In genomic region chr10:75936909-75937667, GRCm38 (mm10) we compare ENCODE assay signal across 8 mouse cellular contexts. TPM values are rescaled to one million over a fixed set of nuclear protein-coding genes. Genes with fewer than 3 reads are reported as not detected.
DNase-seq lines count a peak whose midpoint lies in the region; ATAC-seq and TF ChIP-seq lines count a peak whose summit lies in the region.

No protein-coding gene starts in this region.

- no peak for TF ChIP-seq EP300 in heart, postnatal 0 days (IDR thresholded peaks at IDR 0.05; ENCODE audit: low read depth)

- no peaks in the 10 kb centered on the region for H3K9me3 ChIP-seq in lung, embryonic 15.5 days
- H3K9me3 ChIP-seq in heart, postnatal 0 days (replicated peaks; ENCODE audit: control insufficient read depth, low read length) = no peaks in the 10 kb centered on the region

- H3K9ac ChIP-seq in lung, embryonic 15.5 days = no peak overlapping the region
- H3K9ac ChIP-seq in heart, postnatal 0 days (replicated peaks; ENCODE audit: low read depth, low read length) = peak overlapping the region; percentile 78; the same call in 1 of the 2 replicates

- H3K4me3 ChIP-seq in lung, embryonic 15.5 days = no peak overlapping the region
- peak overlapping the region; percentile 70 for H3K4me3 ChIP-seq in heart, postnatal 0 days (ENCODE audit: low read depth, low read length)
- peak overlapping the region; percentile 42 for H3K4me3 ChIP-seq in olfactory bulb, adult 2 months (ENCODE audit: insufficient read depth, low read depth, low read length)

- H3K27me3 ChIP-seq in lung, embryonic 15.5 days = peaks cover 28% of the 10 kb centered on the region
- no peaks in the 10 kb centered on the region for H3K27me3 ChIP-seq in heart, postnatal 0 days (ENCODE audit: control insufficient read depth, insufficient read depth, low read length)

- H3K4me1 ChIP-seq in lung, embryonic 15.5 days = peaks cover 30% of the 10 kb centered on the region
- peaks cover 12% of the 10 kb centered on the region for H3K4me1 ChIP-seq in heart, postnatal 0 days (ENCODE audit: control insufficient read depth, insufficient read depth)
- H3K4me1 ChIP-seq in olfactory bulb, adult 2 months (ENCODE audit: control insufficient read depth, insufficient read depth, low read length) = peaks cover 30% of the 10 kb centered on the region

- H3K4me2 ChIP-seq in lung, embryonic 15.5 days = peak overlapping the region; percentile 82
- peak overlapping the region; percentile 59 for H3K4me2 ChIP-seq in heart, postnatal 0 days (ENCODE audit: low read depth, low read length)

- no peak for TF ChIP-seq CTCF in heart, postnatal 0 days (IDR thresholded peaks at IDR 0.05; ENCODE audit: low read depth)
- no peak for TF ChIP-seq CTCF in olfactory bulb, adult 2 months (IDR thresholded peaks at IDR 0.05; ENCODE audit: insufficient read depth, low read depth, low read length)

- 42% methylated on average over 18 of the region's 18 CpGs for WGBS in lung, embryonic 15.5 days
- 28% methylated on average over 18 of the region's 18 CpGs for WGBS in heart, postnatal 0 days
- 40% methylated on average over 18 of the region's 18 CpGs for WGBS in olfactory bulb, adult 2 months

- TF ChIP-seq POLR2A in olfactory bulb, adult 2 months (IDR thresholded peaks at IDR 0.05; ENCODE audit: insufficient read depth, low read depth, low read length) = no peak

- ATAC-seq in lung, embryonic 15.5 days (ENCODE audit: borderline replicate concordance, extremely low read depth, low FRiP score, low TSS enrichment) = no peak
- no peak for ATAC-seq in heart, postnatal 0 days (ENCODE audit: insufficient read depth, low read depth)

- DNase-seq in cerebellum, postnatal 25 days = peak; percentile 27 to 28
- no peak for DNase-seq in cerebellum, postnatal 10 days
- DNase-seq in lung, adult 18-20 months = no peak
- no peak for DNase-seq in heart, postnatal 0 days (ENCODE audit: low spot score)
- no peak for DNase-seq in thymus, postnatal 0 days (ENCODE audit: low spot score)
- no peak for DNase-seq in urinary bladder, postnatal 36 days (ENCODE audit: low spot score in 2 of 2)

- no peaks in the 10 kb centered on the region for H3K36me3 ChIP-seq in lung, embryonic 15.5 days
- no peaks in the 10 kb centered on the region for H3K36me3 ChIP-seq in heart, postnatal 0 days (replicated peaks; ENCODE audit: control insufficient read depth, insufficient read depth, low read length)

- no peak overlapping the region for H3K27ac ChIP-seq in lung, embryonic 15.5 days
- peak overlapping the region; percentile 91 for H3K27ac ChIP-seq in heart, postnatal 0 days (ENCODE audit: low read depth)
- H3K27ac ChIP-seq in olfactory bulb, adult 2 months (ENCODE audit: insufficient read depth, low read depth, low read length) = peak overlapping the region; percentile 29

RNA-seq across cellular contexts. Expression of gene Mmp11, which starts 0.8 kb away (rescaled TPM):
- polyA plus RNA-seq in lung, embryonic 15.5 days (2015; fragmentation: Nextera tagmentation; extraction: Ambion mirVana) = 75.9 and 83.4 TPM in 2 replicates
- total RNA-seq in heart, postnatal 0 days (2014; rRNA removed; ENCODE audit: low replicate concordance) = 13.7 and 29.4 TPM in 2 replicates
- 12.6 and 15.4 TPM in 2 replicates for polyA plus RNA-seq in heart, postnatal 0 days (2015; fragmentation: Nextera tagmentation; extraction: Ambion mirVana)
- polyA plus RNA-seq in olfactory bulb, adult 2 months (2012; ENCODE audit: insufficient read depth, insufficient read length, low replicate concordance, missing spikeins) = not detected in 2 replicates
- polyA plus RNA-seq in thymus, postnatal 0 days (2015; fragmentation: Nextera tagmentation; extraction: Ambion mirVana) = 7.9 and 8.6 TPM in 2 replicates

RNA-seq across cellular contexts. Expression of gene Gm867, which starts 3.4 kb away (rescaled TPM):
- polyA plus RNA-seq in lung, embryonic 15.5 days (2015; fragmentation: Nextera tagmentation; extraction: Ambion mirVana) = 0.42 and 0.59 TPM in 2 replicates
- not detected in 2 replicates for total RNA-seq in heart, postnatal 0 days (2014; rRNA removed; ENCODE audit: low replicate concordance)
- 0.31 and 0.32 TPM in 2 replicates for polyA plus RNA-seq in heart, postnatal 0 days (2015; fragmentation: Nextera tagmentation; extraction: Ambion mirVana)
- polyA plus RNA-seq in olfactory bulb, adult 2 months (2012; ENCODE audit: insufficient read depth, insufficient read length, low replicate concordance, missing spikeins) = not detected in 2 replicates
- 0.39 and 0.46 TPM in 2 replicates for polyA plus RNA-seq in thymus, postnatal 0 days (2015; fragmentation: Nextera tagmentation; extraction: Ambion mirVana)

RNA-seq across cellular contexts. Expression of gene Chchd10, which starts 4.2 kb away (rescaled TPM):
- 51.1 and 55.3 TPM in 2 replicates for polyA plus RNA-seq in lung, embryonic 15.5 days (2015; fragmentation: Nextera tagmentation; extraction: Ambion mirVana)
- total RNA-seq in heart, postnatal 0 days (2014; rRNA removed; ENCODE audit: low replicate concordance) = 1,554 and 1,749 TPM in 2 replicates
- 1,293 and 1,345 TPM in 2 replicates for polyA plus RNA-seq in heart, postnatal 0 days (2015; fragmentation: Nextera tagmentation; extraction: Ambion mirVana)
- polyA plus RNA-seq in olfactory bulb, adult 2 months (2012; ENCODE audit: insufficient read depth, insufficient read length, low replicate concordance, missing spikeins) = not detected in 2 replicates
- 21.6 and 22.2 TPM in 2 replicates for polyA plus RNA-seq in thymus, postnatal 0 days (2015; fragmentation: Nextera tagmentation; extraction: Ambion mirVana)

RNA-seq across cellular contexts. Expression of gene Vpreb3, which starts 5.8 kb away (rescaled TPM):
- polyA plus RNA-seq in lung, embryonic 15.5 days (2015; fragmentation: Nextera tagmentation; extraction: Ambion mirVana) = 0.55 and 0.95 TPM in 2 replicates
- 1.3 TPM in 1 of 2 replicates, not detected in the other for total RNA-seq in heart, postnatal 0 days (2014; rRNA removed; ENCODE audit: low replicate concordance)
- 0.22 and 0.73 TPM in 2 replicates for polyA plus RNA-seq in heart, postnatal 0 days (2015; fragmentation: Nextera tagmentation; extraction: Ambion mirVana)
- not detected in 2 replicates for polyA plus RNA-seq in olfactory bulb, adult 2 months (2012; ENCODE audit: insufficient read depth, insufficient read length, low replicate concordance, missing spikeins)
- polyA plus RNA-seq in thymus, postnatal 0 days (2015; fragmentation: Nextera tagmentation; extraction: Ambion mirVana) = 1.9 and 2.0 TPM in 2 replicates

RNA-seq across cellular contexts. Expression of gene Smarcb1, which starts 15.7 kb away (rescaled TPM):
- 205 and 213 TPM in 2 replicates for polyA plus RNA-seq in lung, embryonic 15.5 days (2015; fragmentation: Nextera tagmentation; extraction: Ambion mirVana)
- total RNA-seq in heart, postnatal 0 days (2014; rRNA removed; ENCODE audit: low replicate concordance) = 45.7 and 51.2 TPM in 2 replicates
- polyA plus RNA-seq in heart, postnatal 0 days (2015; fragmentation: Nextera tagmentation; extraction: Ambion mirVana) = 63.9 and 65.7 TPM in 2 replicates
- not detected in 2 replicates for polyA plus RNA-seq in olfactory bulb, adult 2 months (2012; ENCODE audit: insufficient read depth, insufficient read length, low replicate concordance, missing spikeins)
- polyA plus RNA-seq in thymus, postnatal 0 days (2015; fragmentation: Nextera tagmentation; extraction: Ambion mirVana) = 138 and 140 TPM in 2 replicates

Comparison
In these comparisons a context has a peak if more than half of its experiments do, and no peak if none do; other contexts are left out.
1. DNase-seq: peak in cerebellum, postnatal 25 days (2 of 2); none in cerebellum, postnatal 10 days (0 of 2), lung, adult 18-20 months (0 of 2), heart, postnatal 0 days (single experiment), thymus, postnatal 0 days (single experiment) and urinary bladder, postnatal 36 days (0 of 2).